Mouse (Mus musculus) CH12.LX (cell line): ENCODE measurements around the gene Zfp72. TPM values are rescaled to one million over a fixed set of nuclear protein-coding genes. Genes with fewer than 3 reads are reported as not detected.

ENCODE experiments used
- DNase-seq: peaks from one replicate; pipeline ENCODE4 v3.0.0-alpha.2; 2013; ENCODE audit errors: extremely low read depth
- H3K27ac ChIP-seq: 2 replicates; pipeline ENCODE4 v1.5.1; 2012; ENCODE audit warnings: low read depth, mild to moderate bottlenecking, control low read depth, moderate library complexity; ENCODE audit not compliant: insufficient read depth
- H3K27me3 ChIP-seq: replicated peaks from 2 replicates; pipeline ENCODE3; 2012; ENCODE audit warnings: inconsistent platforms
- H3K36me3 ChIP-seq, 2 experiments: replicated peaks in 1 of 2; 2 replicates each; pipeline versions ENCODE3 to v1.6.1; 2012; ENCODE audit warnings: inconsistent platforms in 1 of 2, low read length in 1 of 2, mild to moderate bottlenecking in 1 of 2, mixed read lengths in 1 of 2, moderate library complexity in 1 of 2; ENCODE audit not compliant: control insufficient read depth in 1 of 2, insufficient read depth in 1 of 2
- H3K4me1 ChIP-seq, 2 experiments: 2 replicates each; pipeline ENCODE4 v1.6.1; 2012; ENCODE audit warnings: inconsistent platforms in 1 of 2, moderate library complexity in 1 of 2; ENCODE audit not compliant: insufficient read depth in 2 of 2, control insufficient read depth in 1 of 2
- H3K4me2 ChIP-seq: 2 replicates; pipeline ENCODE4 v1.6.1; 2012; ENCODE audit warnings: low read depth, mild to moderate bottlenecking, control low read depth; ENCODE audit not compliant: poor library complexity, insufficient read depth, severe bottlenecking
- H3K4me3 ChIP-seq, 3 experiments: fragments of 150-350 bp in 1 of 3; sonication (generic) in 1 of 3; replicated peaks in 1 of 3; 2 replicates each; pipeline versions ENCODE3 to v1.5.1; 2011 to 2012; ENCODE audit warnings: low read depth in 2 of 3, low read length in 2 of 3, mild to moderate bottlenecking in 2 of 3, moderate library complexity in 2 of 3, control low read depth in 1 of 3, improper control_type of control experiment in 1 of 3, inconsistent platforms in 1 of 3, mixed read lengths in 1 of 3; ENCODE audit not compliant: poor library complexity in 1 of 3
- H3K79me2 ChIP-seq: replicated peaks from 2 replicates; pipeline ENCODE4 v1.6.1; 2012; ENCODE audit warnings: mild to moderate bottlenecking, moderate library complexity; ENCODE audit not compliant: control insufficient read depth, poor library complexity, insufficient read depth, severe bottlenecking; ENCODE audit errors: extremely low read depth
- H3K9ac ChIP-seq: 2 replicates; pipeline ENCODE4 v1.6.1; 2012; ENCODE audit warnings: low read depth, mild to moderate bottlenecking, control low read depth, moderate library complexity; ENCODE audit not compliant: insufficient read depth
- H3K9me3 ChIP-seq: replicated peaks from 2 replicates; pipeline ENCODE3; 2012; ENCODE audit warnings: low read length, inconsistent platforms, mixed read lengths
- BHLHE40 ChIP-seq: IDR thresholded peaks from 2 replicates; pipeline ENCODE4 v1.6.1; 2011; ENCODE audit warnings: mild to moderate bottlenecking, low read depth, low read length, improper control_type of control experiment
- CHD1 ChIP-seq: IDR thresholded peaks from 2 replicates; pipeline ENCODE4 v1.6.1; 2012; ENCODE audit warnings: low read depth, low read length, improper control_type of control experiment, inconsistent platforms
- CTCF ChIP-seq, 2 experiments: IDR thresholded peaks in 1 of 2; conservative IDR thresholded peaks in 1 of 2; 2 replicates each; pipeline ENCODE4 v1.5.1; 2011 to 2012; ENCODE audit warnings: low read depth in 2 of 2, low read length in 2 of 2, improper control_type of control experiment in 1 of 2, inconsistent platforms in 1 of 2, mild to moderate bottlenecking in 1 of 2, moderate library complexity in 1 of 2
- E2F4 ChIP-seq: IDR thresholded peaks from 2 replicates; pipeline ENCODE4 v1.6.1; 2011; ENCODE audit warnings: low read depth, low read length, improper control_type of control experiment; ENCODE audit not compliant: insufficient replicate concordance
- ELF1 ChIP-seq: IDR thresholded peaks from 2 replicates; pipeline ENCODE4 v1.6.1; 2014; ENCODE audit warnings: low read depth, mild to moderate bottlenecking, inconsistent platforms, low read length, improper control_type of control experiment
- EP300 ChIP-seq: IDR thresholded peaks from 2 replicates; pipeline ENCODE4 v1.6.1; 2011; ENCODE audit warnings: low read length, improper control_type of control experiment
- ETS1 ChIP-seq: conservative IDR thresholded peaks from 2 replicates; pipeline ENCODE4 v1.6.1; 2012; ENCODE audit warnings: low read depth, mild to moderate bottlenecking, inconsistent platforms, low read length, improper control_type of control experiment, moderate library complexity
- GABPA ChIP-seq: IDR thresholded peaks from 2 replicates; pipeline ENCODE4 v1.6.1; 2012; ENCODE audit warnings: low read depth, low read length, improper control_type of control experiment, inconsistent platforms; ENCODE audit not compliant: insufficient replicate concordance
- HCFC1 ChIP-seq: IDR thresholded peaks from 2 replicates; pipeline ENCODE4 v1.6.1; 2012; ENCODE audit warnings: low read depth, mild to moderate bottlenecking, inconsistent platforms, low read length, improper control_type of control experiment
- JUN ChIP-seq: IDR thresholded peaks from 2 replicates; pipeline ENCODE4 v1.6.1; 2011; ENCODE audit warnings: low read depth, mild to moderate bottlenecking, low read length, improper control_type of control experiment, moderate library complexity; ENCODE audit not compliant: insufficient read depth
- KAT2A ChIP-seq: IDR thresholded peaks from 2 replicates; pipeline ENCODE4 v1.6.1; 2012; ENCODE audit warnings: low read length, improper control_type of control experiment, inconsistent platforms; ENCODE audit not compliant: insufficient replicate concordance
- MAZ ChIP-seq: IDR thresholded peaks from 2 replicates; pipeline ENCODE4 v1.6.1; 2012; ENCODE audit warnings: low read depth, mild to moderate bottlenecking, inconsistent platforms, low read length, improper control_type of control experiment, moderate library complexity
- MXI1 ChIP-seq: IDR thresholded peaks from 2 replicates; pipeline ENCODE4 v1.6.1; 2011; ENCODE audit warnings: mild to moderate bottlenecking, low read depth, low read length, improper control_type of control experiment
- MYC ChIP-seq: IDR thresholded peaks from 2 replicates; pipeline ENCODE4 v1.6.1; 2011; ENCODE audit warnings: low read depth, mild to moderate bottlenecking, improper control_type of control experiment, low read length
- NELFE ChIP-seq: IDR thresholded peaks from 2 replicates; pipeline ENCODE4 v1.6.1; 2011; ENCODE audit warnings: low read depth, low read length, improper control_type of control experiment
- NRF1 ChIP-seq: IDR thresholded peaks from 2 replicates; pipeline ENCODE4 v1.6.1; 2014; ENCODE audit warnings: low read depth, mild to moderate bottlenecking, inconsistent platforms, low read length, improper control_type of control experiment, moderate library complexity
- POLR2A ChIP-seq: IDR thresholded peaks from 2 replicates; pipeline ENCODE4 v1.6.1; 2011; ENCODE audit warnings: low read depth, mild to moderate bottlenecking, improper control_type of control experiment, low read length
- POLR2AphosphoS2 ChIP-seq: IDR thresholded peaks from 2 replicates; pipeline ENCODE4 v1.6.1; 2011; ENCODE audit warnings: low read depth, low read length, improper control_type of control experiment
- RAD21 ChIP-seq: IDR thresholded peaks from 2 replicates; pipeline ENCODE4 v1.6.1; 2011; ENCODE audit warnings: low read depth, mild to moderate bottlenecking, low read length, improper control_type of control experiment, moderate library complexity
- RCOR1 ChIP-seq: conservative IDR thresholded peaks from 2 replicates; pipeline ENCODE4 v1.6.1; 2012; ENCODE audit warnings: low read depth, mild to moderate bottlenecking, inconsistent platforms, low read length, improper control_type of control experiment
- SIN3A ChIP-seq: IDR thresholded peaks from 2 replicates; pipeline ENCODE4 v1.6.1; 2012; ENCODE audit warnings: low read length, improper control_type of control experiment, inconsistent platforms
- SMC3 ChIP-seq: IDR thresholded peaks from 2 replicates; pipeline ENCODE4 v1.6.1; 2011; ENCODE audit warnings: low read depth, low read length, improper control_type of control experiment
- TBP ChIP-seq: conservative IDR thresholded peaks from 2 replicates; pipeline ENCODE4 v1.6.1; 2011; ENCODE audit warnings: low read depth, low read length, improper control_type of control experiment
- TCF12 ChIP-seq: IDR thresholded peaks from 2 replicates; pipeline ENCODE4 v1.6.1; 2014; ENCODE audit warnings: low read depth, mild to moderate bottlenecking, inconsistent platforms, low read length, improper control_type of control experiment
- UBTF ChIP-seq: IDR thresholded peaks from 2 replicates; pipeline ENCODE4 v1.6.1; 2012; ENCODE audit warnings: low read depth, mild to moderate bottlenecking, inconsistent platforms, low read length, improper control_type of control experiment, moderate library complexity
- USF1 ChIP-seq: IDR thresholded peaks from 2 replicates; pipeline ENCODE4 v1.6.1; 2014; ENCODE audit warnings: low read depth, mild to moderate bottlenecking, inconsistent platforms, low read length, improper control_type of control experiment
- USF2 ChIP-seq: conservative IDR thresholded peaks from 2 replicates; pipeline ENCODE4 v1.6.1; 2011; ENCODE audit warnings: low read depth, low read length, improper control_type of control experiment
- ZC3H11A ChIP-seq: IDR thresholded peaks from 2 replicates; pipeline ENCODE4 v1.6.1; 2012; ENCODE audit warnings: low read depth, mild to moderate bottlenecking, inconsistent platforms, low read length, improper control_type of control experiment
- ZKSCAN1 ChIP-seq: IDR thresholded peaks from 2 replicates; pipeline ENCODE4 v1.6.1; 2012; ENCODE audit warnings: low read depth, inconsistent platforms, low read length, improper control_type of control experiment, borderline replicate concordance
- ZMIZ1 ChIP-seq: IDR thresholded peaks from 2 replicates; pipeline ENCODE4 v1.6.1; 2012; ENCODE audit warnings: low read depth, mild to moderate bottlenecking, inconsistent platforms, low read length, improper control_type of control experiment
- ZNF384 ChIP-seq: IDR thresholded peaks from 2 replicates; pipeline ENCODE4 v1.6.1; 2012; ENCODE audit warnings: low read depth, low read length, improper control_type of control experiment, inconsistent platforms
- dilution Hi-C: fragments of 300-500 bp; cut with MboI; formaldehyde crosslinking; loops from 2 replicates; pipeline ENCODE4 v1.14.3; 2020; ENCODE audit warnings: low sequenced_read_pairs; ENCODE audit not compliant: extremely low pct_unique_long_range_greater_than_20kb, extremely low pct_ligation_motif_present
- in situ Hi-C: fragments of 300-500 bp; cut with MboI; formaldehyde crosslinking; loops from 3 replicates; pipeline ENCODE4 v1.14.3; 2019; ENCODE audit warnings: low sequenced_read_pairs, low pct_ligation_motif_present, low pct_unique_long_range_greater_than_20kb, mixed read lengths
- polyA plus RNA-seq: library from polyadenylated mRNA; unstranded; fragments of >175 nt; gene quantifications from 2 replicates; pipeline ENCODE4 v1.2.1, GENCODE M21; 2012; ENCODE audit warnings: low read depth; ENCODE audit not compliant: insufficient read length
- total RNA-seq, 2 experiments: library from RNA; depleted of rRNA; stranded (reverse); fragments of 300-350 nt in 1 of 2; fragments of >200 nt in 1 of 2; gene quantifications; 2 replicates each; pipeline ENCODE4 v1.2.3; 2012 to 2014

Gene Zfp72
- total and polyA plus RNA-seq, 3 experiments = 0.85 to 8.5 (median 3.0) TPM

- Histone ChIP-seq H3K9ac (peak within 1 kb of the TSS; percentile 82), H3K27ac (peak within 1 kb of the TSS; percentile 55), H3K79me2 (peaks cover 54% of the 10 kb centered on the region), H3K4me2 (peak within 1 kb of the TSS; percentile 82), H3K36me3 (peaks cover 15 to 28% of the 10 kb centered on the region in 2 experiments), H3K27me3 (no peaks in the 10 kb centered on the region), H3K4me3 (peak within 1 kb of the TSS; percentile 70 to 91 (median 82)), H3K9me3 (no peaks in the 10 kb centered on the region), H3K4me1 (peaks cover 2 to 46% of the 10 kb centered on the region in 2 experiments; a peak in 3 of 4 replicates)
- dilution Hi-C loops = no loop called here
- TF ChIP-seq USF2 (no peak), HCFC1 (peak; percentile 70), RAD21 (no peak), TCF12 (peak; percentile 85), POLR2AphosphoS2 (peak; percentile 92), POLR2A (peak; percentile 97), EP300 (no peak), ETS1 (no peak), ZMIZ1 (peak; percentile 71; the same call in 1 of the 2 replicates), CTCF (conservative IDR thresholded peaks at IDR 0.05 in 1 of 2, IDR thresholded peaks at IDR 0.05 in 1 of 2; ENCODE audit: low read depth in 2 of 2, low read length in 2 of 2) (no peak), ZC3H11A (no peak), ZNF384 (no peak), MYC (peak; percentile 15; the same call in 1 of the 2 replicates), TBP (0 out of 2 replicates have a peak, but pooled peaks have one; percentile 46), NELFE (peak; percentile 95), SIN3A (0 out of 2 replicates have a peak, but pooled peaks have one; percentile 71), USF1 (no peak), RCOR1 (no peak), JUN (no peak), KAT2A (no peak), ELF1 (peak; percentile 61), MAZ (no peak), UBTF (0 out of 2 replicates have a peak, but pooled peaks have one; percentile 3), NRF1 (peak; percentile 96), E2F4 (no peak), BHLHE40 (peak; percentile 93), SMC3 (no peak), ZKSCAN1 (no peak), CHD1 (peak; percentile 78), GABPA (no peak), MXI1 (peak; percentile 85)
- in situ Hi-C loops = loop anchor here (25.0 kb wide), 1 partner anchor 163 kb away; no protein-coding TSS in a partner anchor
- peak; percentile 97 for DNase-seq
Observed at GRCm38 (mm10) chr13:74349566-74350434, 40.8 kb downstream of the Zfp72 start, which contains the start of the genes Sdha and Ccdc127. Gene Sdha, minus strand, starts transcription at chr13:74350280. Gene Ccdc127, plus strand, starts transcription at chr13:74350309.
